Mouse (Mus musculus) retina, postnatal 7 days (tissue): ENCODE measurements around the gene 1500011B03Rik.
A peak's percentile ranks its signal among the peaks of the same experiment; 100 is the strongest.
"Not testable (repeated sequence)": the region's sequence is repeated elsewhere in the genome, so short reads cannot be mapped to it uniquely, and the experiment has no call there.

Experiments used
- DNase-seq: peaks from one replicate; pipeline ENCODE4 v3.0.0-alpha.2; 2012; ENCODE audit warnings: low read depth, low spot score

The 1500011B03Rik gene

DNA sequence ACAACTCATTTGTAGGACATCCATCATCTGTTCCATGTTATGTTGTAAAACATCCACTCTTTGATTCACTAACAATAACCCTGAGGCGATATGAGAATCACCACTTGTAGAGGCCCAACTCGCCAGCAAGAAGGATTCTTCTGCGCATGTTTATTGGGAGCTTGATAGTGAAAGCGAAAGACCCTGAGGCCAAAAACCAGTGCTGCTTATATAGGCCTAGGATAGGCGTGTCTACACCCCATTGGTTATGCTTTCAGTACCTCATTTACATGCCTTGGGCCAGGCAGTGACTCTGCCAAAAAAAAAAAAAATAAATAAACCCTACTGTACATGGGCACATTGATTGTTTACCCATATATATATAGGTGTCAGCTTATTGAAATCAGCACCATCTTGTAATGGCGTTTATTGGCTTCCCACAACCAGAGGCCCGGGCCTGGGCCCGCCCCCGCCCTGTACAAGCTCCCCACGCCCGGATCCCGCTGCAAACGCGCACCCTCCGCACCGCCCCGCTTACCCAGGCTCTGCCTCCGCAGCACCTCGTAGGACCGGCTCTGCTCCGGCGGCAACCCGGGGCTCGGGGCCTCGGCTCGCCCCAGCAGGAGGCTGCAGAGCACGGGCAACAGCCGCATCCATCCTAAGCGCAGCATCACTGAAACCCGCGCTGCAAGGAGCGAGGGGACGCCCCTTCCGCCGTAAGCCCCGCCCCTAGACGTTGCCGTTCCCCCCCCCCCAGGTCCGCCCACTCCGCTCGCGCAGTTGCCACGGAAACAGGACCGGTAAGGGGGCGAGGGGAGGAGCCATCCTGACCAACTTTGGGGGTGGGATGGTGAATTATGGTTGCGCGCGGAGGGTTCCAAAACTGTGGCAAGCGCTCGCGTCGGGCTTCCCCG is at the start of gene 1500011B03Rik:
Gene 1500011B03Rik (minus strand): TSS at position 673 of the 893 bp plus-strand sequence.
- DNase-seq, result peak; percentile 64

DNA sequence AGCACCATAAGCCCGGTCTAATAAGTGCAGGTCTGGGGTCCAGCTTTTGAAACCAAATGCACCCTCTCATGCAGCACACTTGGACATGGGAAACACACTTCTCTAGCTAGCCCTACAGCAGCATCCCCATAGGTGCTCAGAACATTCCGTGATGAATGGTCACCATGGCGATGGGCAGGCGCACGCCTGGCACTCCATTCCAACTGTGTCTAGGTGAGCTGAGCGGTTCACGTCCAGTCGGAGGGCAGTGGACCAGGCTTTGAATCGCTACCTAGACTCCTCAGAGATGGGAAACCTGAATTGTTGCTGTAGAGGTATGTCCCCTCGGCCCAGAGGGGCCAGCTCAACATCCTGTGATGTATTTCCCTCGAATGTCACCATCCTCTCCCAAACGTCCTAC is 42.0 kb upstream of the 1500011B03Rik start:
- no peak for DNase-seq

DNA sequence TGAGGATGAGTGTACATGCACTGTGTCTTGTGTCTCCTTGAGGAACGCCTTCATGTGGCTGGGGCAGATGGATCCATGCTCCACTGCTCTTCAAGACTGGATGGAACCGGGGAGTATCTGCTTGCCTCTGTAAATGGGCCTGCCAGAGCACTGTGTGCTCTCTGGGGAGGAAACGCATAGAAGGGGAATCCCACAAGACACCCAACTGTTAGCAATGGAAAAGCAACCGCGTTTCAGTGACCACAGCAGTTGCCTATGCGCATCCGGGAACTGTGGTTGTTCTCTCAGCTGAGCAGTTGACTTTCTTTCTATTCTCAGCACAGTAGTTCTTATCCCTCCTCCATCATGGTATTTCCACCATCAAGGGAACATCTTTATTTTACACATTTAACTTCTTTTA is 41.5 kb upstream of the 1500011B03Rik start:
- no peak for DNase-seq

DNA sequence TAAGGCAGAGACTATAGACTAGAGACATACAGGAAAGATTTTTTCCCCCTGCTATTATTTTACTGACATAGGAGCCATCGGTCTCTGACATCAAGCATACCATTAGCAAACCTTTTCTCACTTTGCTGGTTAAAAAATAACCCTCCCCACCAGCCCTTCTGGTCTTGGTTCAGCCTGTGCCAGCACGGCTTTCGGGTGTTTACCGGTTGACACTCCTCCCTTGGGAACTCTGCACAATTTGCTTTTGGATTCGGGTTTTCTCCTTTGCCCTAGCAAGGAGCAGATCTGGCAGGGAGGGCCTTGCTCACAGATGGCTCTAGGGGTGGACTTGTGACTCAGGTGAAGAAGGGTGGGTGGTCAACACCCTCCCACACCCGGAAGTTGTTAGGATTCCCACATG is 38.5 kb upstream of the 1500011B03Rik start:
- DNase-seq, result no peak

GRCm38 (mm10) chr5:114859253-114859652 is 36.0 kb upstream of the 1500011B03Rik start:
- peak; percentile 72 for DNase-seq

DNA sequence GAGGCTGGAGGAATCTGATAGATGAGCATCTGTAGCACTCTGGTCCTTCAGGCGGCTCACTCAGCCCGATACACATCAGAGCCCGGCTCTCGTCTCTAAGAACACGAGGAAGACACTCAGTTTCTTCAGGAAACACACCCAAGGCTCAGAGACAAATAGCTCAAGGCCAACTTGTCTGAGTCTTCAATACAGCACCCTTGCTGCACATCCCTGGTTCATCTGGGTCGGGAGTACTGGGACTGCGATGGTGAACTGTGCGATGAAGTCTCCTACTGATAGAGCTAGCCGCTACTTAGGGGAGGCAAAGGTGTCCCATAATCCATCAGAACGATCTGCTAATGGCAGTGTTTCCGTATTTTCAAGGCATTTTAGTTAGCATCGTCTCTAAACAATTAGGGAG is 35.3 kb upstream of the 1500011B03Rik start, which contains the start of gene Gm9936:
Gene Gm9936 (minus strand): TSS at position 101 of the 400 bp plus-strand sequence.
- no peak for DNase-seq

DNA sequence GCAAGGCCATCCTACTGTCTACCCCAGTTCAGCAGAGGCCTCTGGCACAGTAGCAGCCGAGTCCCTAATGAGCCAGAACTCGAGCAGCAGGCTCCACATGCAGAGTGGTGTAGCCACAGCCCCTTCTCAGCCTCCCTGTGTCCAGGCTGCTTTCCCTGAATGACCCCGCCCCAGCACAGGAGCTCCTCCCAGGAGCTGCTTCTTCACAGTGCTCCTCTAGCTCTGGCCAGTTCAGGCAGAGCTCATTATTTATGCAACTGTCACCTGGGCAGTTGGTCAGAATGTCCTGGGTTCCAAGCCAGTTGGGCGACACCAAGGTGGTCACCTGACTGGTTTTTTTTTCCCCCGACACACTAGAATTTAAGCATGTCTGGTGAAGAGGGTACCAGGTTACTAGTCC is 30.1 kb upstream of the 1500011B03Rik start, which contains the start of gene 4930519G04Rik:
Gene 4930519G04Rik (plus strand): TSS at position 301 of the 400 bp plus-strand sequence.
- DNase-seq, result not testable (repeated sequence)

DNA sequence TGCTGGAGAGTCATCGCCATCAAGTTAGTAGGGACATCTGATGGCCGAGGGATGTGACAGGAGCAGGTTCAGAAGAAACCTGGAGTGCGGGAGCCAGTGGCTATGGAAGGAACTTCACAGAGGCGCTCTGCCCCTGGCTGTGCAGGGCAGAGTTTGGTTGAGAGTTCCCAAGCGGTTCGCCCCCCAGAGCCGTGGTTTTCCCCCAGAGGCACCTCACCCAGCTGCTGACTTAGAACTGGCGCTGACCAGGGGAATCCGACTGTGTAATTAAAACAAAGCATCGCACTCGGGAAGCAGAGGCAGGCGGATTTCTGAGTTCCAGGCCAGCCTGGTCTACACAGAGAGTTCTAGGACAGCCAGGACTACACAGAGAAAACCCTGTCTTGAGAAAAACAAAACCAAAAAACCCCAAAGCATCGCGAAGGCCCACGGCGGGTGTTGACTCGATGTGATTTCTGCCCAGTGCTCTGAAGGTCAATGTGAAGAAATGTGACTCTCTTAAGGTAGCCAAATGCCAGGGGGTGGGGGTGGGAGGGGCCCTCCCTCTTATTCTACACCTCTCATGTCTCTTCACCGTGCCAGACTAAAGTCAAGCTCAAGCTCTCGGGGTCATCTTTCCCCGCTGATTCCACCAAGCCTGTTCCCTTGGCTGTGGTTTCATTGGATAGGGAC is 28.4 kb upstream of the 1500011B03Rik start:
- DNase-seq, result no peak

GRCm38 (mm10) chr5:114844371-114844770 is 21.1 kb upstream of the 1500011B03Rik start:
- DNase-seq, result not testable (repeated sequence)

GRCm38 (mm10) chr5:114842674-114843073 is 19.4 kb upstream of the 1500011B03Rik start:
- no peak for DNase-seq

DNA sequence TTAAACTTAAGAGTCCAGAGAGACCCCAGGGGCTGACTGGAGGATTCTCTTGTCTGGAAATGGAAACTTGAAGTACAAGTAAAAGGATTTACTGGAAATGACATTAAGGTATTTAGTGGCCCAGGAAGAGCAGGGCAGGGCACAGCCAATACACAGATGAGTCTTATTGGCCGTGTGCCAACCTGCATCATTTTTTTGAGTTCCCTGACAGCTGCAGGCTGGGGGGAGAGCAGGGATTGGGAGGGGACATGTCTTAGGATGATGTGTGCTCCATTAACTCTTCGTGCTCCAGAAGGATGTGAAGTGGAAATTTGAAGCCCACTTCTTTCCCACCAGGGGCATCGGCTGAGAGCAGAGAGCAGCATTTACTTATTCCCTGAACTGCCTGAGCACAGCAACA is 18.9 kb upstream of the 1500011B03Rik start:
- DNase-seq, result not testable (repeated sequence)

- DNase-seq, result not testable (repeated sequence)
Measured at GRCm38 (mm10) chr5:114840481-114840880, 17.2 kb upstream of the 1500011B03Rik start.

DNA sequence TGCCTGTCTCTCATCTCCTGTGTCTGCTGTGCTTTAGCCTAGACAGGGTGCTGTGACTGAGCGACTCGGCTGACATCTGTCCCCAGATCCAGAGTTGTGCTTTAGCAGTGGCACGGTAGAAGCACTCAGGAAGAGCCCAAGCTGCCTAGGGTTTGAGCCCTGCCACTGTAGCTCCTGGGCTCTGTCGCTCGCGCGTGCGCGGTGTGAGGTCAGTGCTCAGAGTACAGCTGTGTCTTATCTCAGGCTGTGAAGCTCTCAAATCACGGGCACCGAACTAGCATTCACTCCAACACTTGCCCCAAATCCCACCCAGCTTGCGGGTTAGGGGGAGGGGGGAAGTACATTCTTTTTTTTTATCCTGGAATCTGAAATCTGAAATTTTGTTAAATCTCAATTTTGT is 13.6 kb upstream of the 1500011B03Rik start:
- DNase-seq, result no peak

- DNase-seq, result no peak
Measured at GRCm38 (mm10) chr5:114829740-114830139, 6.5 kb upstream of the 1500011B03Rik start.

GRCm38 (mm10) chr5:114827427-114827826 is 4.2 kb upstream of the 1500011B03Rik start:
- DNase-seq, result no peak

DNA sequence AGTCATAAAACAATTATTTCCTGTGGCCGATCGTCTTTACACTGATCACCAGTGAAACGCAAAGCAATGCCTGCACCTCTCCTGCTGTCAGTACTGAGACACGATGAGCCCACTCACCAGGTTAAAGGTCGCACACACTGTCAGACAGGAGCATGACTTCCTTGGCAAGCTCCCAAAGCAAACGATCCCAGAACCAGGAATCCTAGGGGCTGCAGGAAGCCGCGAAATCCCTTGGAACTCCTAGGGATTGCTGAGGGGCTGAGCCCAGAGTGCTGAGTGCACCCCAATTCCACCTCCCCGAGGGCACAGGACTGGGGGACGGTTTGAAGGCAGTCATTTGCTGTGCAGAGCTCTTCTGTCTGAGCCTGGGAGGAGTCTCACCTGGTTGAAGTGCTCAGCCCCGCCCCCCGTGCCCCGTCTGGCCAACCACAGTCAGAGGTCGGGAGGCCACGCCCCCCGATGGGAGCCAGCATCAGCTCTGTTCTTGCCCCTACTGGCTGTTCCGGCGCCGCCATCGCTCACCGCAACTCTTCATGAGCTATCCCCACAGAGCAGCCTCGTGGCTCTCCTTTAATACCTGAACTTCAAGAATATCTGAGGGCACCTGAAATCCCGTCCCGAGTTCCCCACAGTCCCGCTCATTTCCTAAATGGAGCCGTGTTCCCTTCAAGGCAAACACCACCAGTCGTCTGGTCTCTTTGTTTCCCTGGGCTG is 2.9 kb upstream of the 1500011B03Rik start:
- DNase-seq, result peak; percentile 76

DNA sequence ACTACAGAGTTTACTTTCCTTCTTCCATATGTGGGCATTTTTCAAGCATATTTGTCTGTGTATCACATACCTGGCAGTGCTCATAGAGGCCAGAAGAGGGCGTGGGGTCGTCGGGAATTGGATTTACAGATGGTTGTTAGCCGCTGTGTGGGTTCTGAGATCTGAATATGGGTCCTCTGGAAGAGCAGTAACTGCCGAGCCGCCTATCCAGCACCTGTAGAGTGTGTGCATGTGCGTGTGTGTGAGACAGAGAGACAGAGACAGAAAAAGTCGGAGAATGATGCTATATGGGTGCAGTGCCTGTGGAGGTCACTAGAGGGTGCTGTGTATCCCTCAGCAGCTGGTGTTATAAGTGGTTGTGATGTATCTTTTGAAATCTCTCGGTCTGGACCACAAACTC is 929 bp upstream of the 1500011B03Rik start:
- peak; percentile 47 for DNase-seq

DNA sequence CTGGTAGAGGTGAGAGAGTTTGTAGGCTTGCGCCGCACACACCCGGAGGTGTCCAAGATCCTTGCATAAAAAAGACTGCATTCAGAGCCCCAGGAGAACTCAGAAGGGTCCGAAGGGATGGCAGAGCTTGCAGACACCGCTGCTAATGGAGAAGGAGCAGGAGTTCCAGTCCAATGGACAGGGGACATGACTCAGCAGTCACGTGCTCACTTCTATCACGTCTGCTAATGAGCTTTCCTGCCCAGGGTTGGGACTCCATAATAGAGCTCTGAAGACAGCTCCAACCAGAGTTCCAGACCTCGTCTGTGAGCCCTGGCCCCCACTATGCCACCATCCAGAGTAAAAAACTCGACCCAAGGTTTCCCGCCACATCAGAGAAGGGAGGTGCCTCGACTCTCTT is 5.1 kb downstream of the 1500011B03Rik start:
- DNase-seq, result no peak

GRCm38 (mm10) chr5:114816599-114816998 is 6.7 kb downstream of the 1500011B03Rik start:
- no peak for DNase-seq

GRCm38 (mm10) chr5:114813525-114814181 is 9.6 kb downstream of the 1500011B03Rik start:
- peak; percentile 82 for DNase-seq

DNA sequence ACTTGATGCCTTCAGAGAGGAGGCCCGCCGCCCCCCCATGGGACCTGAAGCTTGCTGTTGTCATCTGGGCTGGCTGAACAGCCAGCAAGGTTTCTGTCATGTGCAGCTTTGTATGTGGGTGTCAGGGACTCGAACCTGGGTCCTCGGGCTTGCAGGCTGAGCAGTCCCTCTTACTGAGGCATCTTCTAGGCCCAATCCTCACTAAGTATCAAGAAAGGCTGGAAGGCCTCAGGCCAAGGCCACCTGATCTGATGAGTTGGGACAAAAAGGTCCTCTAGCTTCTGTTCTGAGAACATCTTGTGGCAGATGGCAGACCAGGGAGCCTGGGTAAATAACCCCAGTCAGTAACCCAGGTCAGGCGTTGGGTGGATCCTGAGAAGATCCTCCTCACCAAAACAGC is 13.4 kb downstream of the 1500011B03Rik start:
- no peak for DNase-seq
